11 mouse cellular contexts compared by ENCODE assay signal in genomic region chr13:44992550-44993205, GRCm38 (mm10).
"Had no signal": no experiment of that assay in that cellular context is flagged by ENCODE, and none has a peak within 500 bp of the region (broad histone marks: within the 10 kb centered on the region; RNA-seq: fewer than 3 reads in every experiment).

No protein-coding gene starts in this region.

- H3K4me3 ChIP-seq: layer of hippocampus, adult 2 months; limb, embryonic 13.5 days; liver, embryonic 15.5 days; midbrain, embryonic 13.5 days had no signal

- DNase-seq: kidney, adult 18-20 months; kidney, postnatal 10 days; kidney, postnatal 4 days; left cerebral cortex, postnatal 4 days; right cerebral cortex, postnatal 25 days; thymus, postnatal 36 days had no signal

- H3K27ac ChIP-seq: layer of hippocampus, adult 2 months; limb, embryonic 13.5 days; liver, embryonic 15.5 days; macrophage; midbrain, embryonic 13.5 days had no signal

- H3K9me3 ChIP-seq: limb, embryonic 13.5 days; liver, embryonic 15.5 days; midbrain, embryonic 13.5 days had no signal

- H3K27me3 ChIP-seq: limb, embryonic 13.5 days; liver, embryonic 15.5 days; midbrain, embryonic 13.5 days had no signal

- ATAC-seq: midbrain, embryonic 13.5 days had no signal

- H3K4me1 ChIP-seq: midbrain, embryonic 13.5 days had no signal
